Mouse (Mus musculus) forebrain, embryonic 10.5 days (tissue): Measurements from ENCODE around the gene Prss42. TPM values are rescaled to one million over a fixed set of nuclear protein-coding genes. Genes with fewer than 3 reads are reported as not detected.

Source experiments
- DNase-seq: peaks from one replicate; pipeline ENCODE4 v3.0.0-alpha.2; 2017; ENCODE audit warnings: low spot score; ENCODE audit errors: extremely low spot score
- H3K27ac ChIP-seq: fragments of 300-500 bp; sonication (generic); 2 replicates; pipeline ENCODE4 v1.5.1; 2016; ENCODE audit warnings: mild to moderate bottlenecking
- H3K27me3 ChIP-seq: fragments of 300-500 bp; sonication (generic); 2 replicates; pipeline ENCODE4 v1.6.1; 2016; ENCODE audit warnings: mild to moderate bottlenecking; ENCODE audit not compliant: poor library complexity, severe bottlenecking
- H3K36me3 ChIP-seq: fragments of 300-500 bp; sonication (generic); replicated peaks from 2 replicates; pipeline ENCODE4 v1.6.1; 2016; ENCODE audit warnings: mild to moderate bottlenecking, moderate library complexity
- H3K4me1 ChIP-seq: fragments of 300-500 bp; sonication (generic); 2 replicates; pipeline ENCODE4 v1.6.1; 2016
- H3K4me3 ChIP-seq: fragments of 300-500 bp; sonication (generic); 2 replicates; pipeline ENCODE4 v1.5.1; 2016; ENCODE audit warnings: mild to moderate bottlenecking, moderate library complexity
- H3K9me3 ChIP-seq: fragments of 300-500 bp; sonication (generic); 2 replicates; pipeline ENCODE4 v1.6.1; 2016; ENCODE audit warnings: mild to moderate bottlenecking, moderate library complexity
- WGBS: fragments of 180-500 bp; shearing (Covaris S2); methylation state at CpG from one replicate; pipeline ENCODE4 v1.1.7; 2016; 5-methylcytosine and 5-hydroxymethylcytosine counted together
- polyA plus RNA-seq: library from polyadenylated mRNA; unstranded; fragments of >200 nt; fragmentation: Nextera tagmentation; extraction: Ambion mirVana; gene quantifications from 2 replicates; pipeline ENCODE4 v1.2.1, GENCODE M21; 2016

The Prss42 gene
- polyA plus RNA-seq, 1 experiment from 2014 or later = not detected

- no peaks in the 10 kb centered on the region for H3K36me3 ChIP-seq
- H3K9me3 ChIP-seq = no peaks in the 10 kb centered on the region
- no peaks in the 10 kb centered on the region for H3K27me3 ChIP-seq
- H3K27ac ChIP-seq = no peak within 1 kb of the TSS
- no peak for DNase-seq
- H3K4me3 ChIP-seq = no peak within 1 kb of the TSS
- H3K4me1 ChIP-seq = no peaks in the 10 kb centered on the region
- 84% methylated on average over 10 of the region's 10 CpGs for WGBS
These were observed 46.2 kb downstream of the Prss42 start, which contains the start of gene Prss46 for GRCm38 (mm10) chr9:110844206-110844605. TSS of gene Prss46 (plus strand) at chr9:110844506.

GRCm38 (mm10) chr9:110849162-110849561, 51.2 kb downstream of the Prss42 start:
- WGBS = 86% methylated on average over 7 of the region's 7 CpGs
- no peak overlapping the region for H3K4me3 ChIP-seq
- no peak overlapping the region for H3K27ac ChIP-seq
- no peaks in the 10 kb centered on the region for H3K36me3 ChIP-seq
- DNase-seq = no peak
- H3K4me1 ChIP-seq = no peaks in the 10 kb centered on the region
- H3K9me3 ChIP-seq = no peaks in the 10 kb centered on the region
- no peaks in the 10 kb centered on the region for H3K27me3 ChIP-seq

Other genes starting within 250 kb of the Prss42 start
- gene Nradd, start 173.7 kb upstream of the Prss42 start, polyA plus RNA-seq = 36.3 and 36.4 TPM in 2 replicates
- gene Nbeal2, start 144.0 kb upstream of the Prss42 start, polyA plus RNA-seq = 1.4 and 2.0 TPM in 2 replicates
- 178 and 183 TPM in 2 replicates for gene Ccdc12, start 141.7 kb upstream of the Prss42 start, polyA plus RNA-seq
- gene Myl3, start 56.3 kb upstream of the Prss42 start, polyA plus RNA-seq = 0.27 and 0.54 TPM in 2 replicates
- gene Pth1r, start 51.0 kb upstream of the Prss42 start, polyA plus RNA-seq = 19.2 and 23.0 TPM in 2 replicates
- gene Prss44, start 15.8 kb downstream of the Prss42 start, polyA plus RNA-seq = not detected in 2 replicates
- not detected in 2 replicates for gene Prss43, start 28.5 kb downstream of the Prss42 start, polyA plus RNA-seq
- gene Prss45, start 36.4 kb downstream of the Prss42 start, polyA plus RNA-seq = not detected in 2 replicates
- not detected in 2 replicates for gene Prss46, start 46.3 kb downstream of the Prss42 start, polyA plus RNA-seq
- 0.76 and 1.1 TPM in 2 replicates for gene Prss50, start 59.8 kb downstream of the Prss42 start, polyA plus RNA-seq
- gene Als2cl, start 81.7 kb downstream of the Prss42 start, polyA plus RNA-seq = 0.90 and 0.97 TPM in 2 replicates
- 0.14 and 0.26 TPM in 2 replicates for gene Tmie, start 81.9 kb downstream of the Prss42 start, polyA plus RNA-seq
- not detected in 2 replicates for gene Fam240a, start 118.7 kb downstream of the Prss42 start, polyA plus RNA-seq
- 0.34 and 0.61 TPM in 2 replicates for gene Tdgf1, start 148.0 kb downstream of the Prss42 start, polyA plus RNA-seq
- 0.09 TPM in 1 of 2 replicates, not detected in the other for gene Lrrc2, start 153.4 kb downstream of the Prss42 start, polyA plus RNA-seq
- 0.27 TPM in 1 of 2 replicates, not detected in the other for gene Rtp3, start 192.4 kb downstream of the Prss42 start, polyA plus RNA-seq
- gene Ltf, start 221.1 kb downstream of the Prss42 start, polyA plus RNA-seq = not detected in 2 replicates